Mouse (Mus musculus) CH12.LX (cell line): Measurements from ENCODE around the gene Frat1. TPM values are rescaled to one million over a fixed set of nuclear protein-coding genes. Genes with fewer than 3 reads are reported as not detected.

ENCODE experiments used
- DNase-seq: peaks from one replicate; pipeline ENCODE4 v3.0.0-alpha.2; 2013; ENCODE audit errors: extremely low read depth
- H3K27ac ChIP-seq: 2 replicates; pipeline ENCODE4 v1.5.1; 2012; ENCODE audit warnings: low read depth, mild to moderate bottlenecking, control low read depth, moderate library complexity; ENCODE audit not compliant: insufficient read depth
- H3K27me3 ChIP-seq: replicated peaks from 2 replicates; pipeline ENCODE3; 2012; ENCODE audit warnings: inconsistent platforms
- H3K36me3 ChIP-seq, 2 experiments: replicated peaks in 1 of 2; 2 replicates each; pipeline versions ENCODE3 to v1.6.1; 2012; ENCODE audit warnings: inconsistent platforms in 1 of 2, low read length in 1 of 2, mild to moderate bottlenecking in 1 of 2, mixed read lengths in 1 of 2, moderate library complexity in 1 of 2; ENCODE audit not compliant: control insufficient read depth in 1 of 2, insufficient read depth in 1 of 2
- H3K4me1 ChIP-seq, 2 experiments: 2 replicates each; pipeline ENCODE4 v1.6.1; 2012; ENCODE audit warnings: inconsistent platforms in 1 of 2, moderate library complexity in 1 of 2; ENCODE audit not compliant: insufficient read depth in 2 of 2, control insufficient read depth in 1 of 2
- H3K4me2 ChIP-seq: 2 replicates; pipeline ENCODE4 v1.6.1; 2012; ENCODE audit warnings: low read depth, mild to moderate bottlenecking, control low read depth; ENCODE audit not compliant: poor library complexity, insufficient read depth, severe bottlenecking
- H3K4me3 ChIP-seq, 3 experiments: fragments of 150-350 bp in 1 of 3; sonication (generic) in 1 of 3; replicated peaks in 1 of 3; 2 replicates each; pipeline versions ENCODE3 to v1.5.1; 2011 to 2012; ENCODE audit warnings: low read depth in 2 of 3, low read length in 2 of 3, mild to moderate bottlenecking in 2 of 3, moderate library complexity in 2 of 3, control low read depth in 1 of 3, improper control_type of control experiment in 1 of 3, inconsistent platforms in 1 of 3, mixed read lengths in 1 of 3; ENCODE audit not compliant: poor library complexity in 1 of 3
- H3K79me2 ChIP-seq: replicated peaks from 2 replicates; pipeline ENCODE4 v1.6.1; 2012; ENCODE audit warnings: mild to moderate bottlenecking, moderate library complexity; ENCODE audit not compliant: control insufficient read depth, poor library complexity, insufficient read depth, severe bottlenecking; ENCODE audit errors: extremely low read depth
- H3K9ac ChIP-seq: 2 replicates; pipeline ENCODE4 v1.6.1; 2012; ENCODE audit warnings: low read depth, mild to moderate bottlenecking, control low read depth, moderate library complexity; ENCODE audit not compliant: insufficient read depth
- H3K9me3 ChIP-seq: replicated peaks from 2 replicates; pipeline ENCODE3; 2012; ENCODE audit warnings: low read length, inconsistent platforms, mixed read lengths
- BHLHE40 ChIP-seq: IDR thresholded peaks from 2 replicates; pipeline ENCODE4 v1.6.1; 2011; ENCODE audit warnings: mild to moderate bottlenecking, low read depth, low read length, improper control_type of control experiment
- CTCF ChIP-seq, 2 experiments: IDR thresholded peaks in 1 of 2; conservative IDR thresholded peaks in 1 of 2; 2 replicates each; pipeline ENCODE4 v1.5.1; 2011 to 2012; ENCODE audit warnings: low read depth in 2 of 2, low read length in 2 of 2, improper control_type of control experiment in 1 of 2, inconsistent platforms in 1 of 2, mild to moderate bottlenecking in 1 of 2, moderate library complexity in 1 of 2
- E2F4 ChIP-seq: IDR thresholded peaks from 2 replicates; pipeline ENCODE4 v1.6.1; 2011; ENCODE audit warnings: low read depth, low read length, improper control_type of control experiment; ENCODE audit not compliant: insufficient replicate concordance
- ELF1 ChIP-seq: IDR thresholded peaks from 2 replicates; pipeline ENCODE4 v1.6.1; 2014; ENCODE audit warnings: low read depth, mild to moderate bottlenecking, inconsistent platforms, low read length, improper control_type of control experiment
- ETS1 ChIP-seq: conservative IDR thresholded peaks from 2 replicates; pipeline ENCODE4 v1.6.1; 2012; ENCODE audit warnings: low read depth, mild to moderate bottlenecking, inconsistent platforms, low read length, improper control_type of control experiment, moderate library complexity
- HCFC1 ChIP-seq: IDR thresholded peaks from 2 replicates; pipeline ENCODE4 v1.6.1; 2012; ENCODE audit warnings: low read depth, mild to moderate bottlenecking, inconsistent platforms, low read length, improper control_type of control experiment
- IRF4 ChIP-seq: IDR thresholded peaks from 2 replicates; pipeline ENCODE4 v1.6.1; 2014; ENCODE audit warnings: low read depth, mild to moderate bottlenecking, inconsistent platforms, low read length, improper control_type of control experiment
- JUN ChIP-seq: IDR thresholded peaks from 2 replicates; pipeline ENCODE4 v1.6.1; 2011; ENCODE audit warnings: low read depth, mild to moderate bottlenecking, low read length, improper control_type of control experiment, moderate library complexity; ENCODE audit not compliant: insufficient read depth
- JUND ChIP-seq: conservative IDR thresholded peaks from 2 replicates; pipeline ENCODE4 v1.6.1; 2011; ENCODE audit warnings: low read depth, low read length, improper control_type of control experiment
- KAT2A ChIP-seq: IDR thresholded peaks from 2 replicates; pipeline ENCODE4 v1.6.1; 2012; ENCODE audit warnings: low read length, improper control_type of control experiment, inconsistent platforms; ENCODE audit not compliant: insufficient replicate concordance
- MAX ChIP-seq: IDR thresholded peaks from 2 replicates; pipeline ENCODE4 v1.6.1; 2011; ENCODE audit warnings: low read length, improper control_type of control experiment
- MYC ChIP-seq: IDR thresholded peaks from 2 replicates; pipeline ENCODE4 v1.6.1; 2011; ENCODE audit warnings: low read depth, mild to moderate bottlenecking, improper control_type of control experiment, low read length
- NELFE ChIP-seq: IDR thresholded peaks from 2 replicates; pipeline ENCODE4 v1.6.1; 2011; ENCODE audit warnings: low read depth, low read length, improper control_type of control experiment
- NRF1 ChIP-seq: IDR thresholded peaks from 2 replicates; pipeline ENCODE4 v1.6.1; 2014; ENCODE audit warnings: low read depth, mild to moderate bottlenecking, inconsistent platforms, low read length, improper control_type of control experiment, moderate library complexity
- PAX5 ChIP-seq: IDR thresholded peaks from 2 replicates; pipeline ENCODE4 v1.6.1; 2012; ENCODE audit warnings: low read length, inconsistent platforms, mixed read lengths
- POLR2A ChIP-seq: IDR thresholded peaks from 2 replicates; pipeline ENCODE4 v1.6.1; 2011; ENCODE audit warnings: low read depth, mild to moderate bottlenecking, improper control_type of control experiment, low read length
- POLR2AphosphoS2 ChIP-seq: IDR thresholded peaks from 2 replicates; pipeline ENCODE4 v1.6.1; 2011; ENCODE audit warnings: low read depth, low read length, improper control_type of control experiment
- RCOR1 ChIP-seq: conservative IDR thresholded peaks from 2 replicates; pipeline ENCODE4 v1.6.1; 2012; ENCODE audit warnings: low read depth, mild to moderate bottlenecking, inconsistent platforms, low read length, improper control_type of control experiment
- SIN3A ChIP-seq: IDR thresholded peaks from 2 replicates; pipeline ENCODE4 v1.6.1; 2012; ENCODE audit warnings: low read length, improper control_type of control experiment, inconsistent platforms
- SMC3 ChIP-seq: IDR thresholded peaks from 2 replicates; pipeline ENCODE4 v1.6.1; 2011; ENCODE audit warnings: low read depth, low read length, improper control_type of control experiment
- TBP ChIP-seq: conservative IDR thresholded peaks from 2 replicates; pipeline ENCODE4 v1.6.1; 2011; ENCODE audit warnings: low read depth, low read length, improper control_type of control experiment
- TCF12 ChIP-seq: IDR thresholded peaks from 2 replicates; pipeline ENCODE4 v1.6.1; 2014; ENCODE audit warnings: low read depth, mild to moderate bottlenecking, inconsistent platforms, low read length, improper control_type of control experiment
- USF1 ChIP-seq: IDR thresholded peaks from 2 replicates; pipeline ENCODE4 v1.6.1; 2014; ENCODE audit warnings: low read depth, mild to moderate bottlenecking, inconsistent platforms, low read length, improper control_type of control experiment
- USF2 ChIP-seq: conservative IDR thresholded peaks from 2 replicates; pipeline ENCODE4 v1.6.1; 2011; ENCODE audit warnings: low read depth, low read length, improper control_type of control experiment
- ZNF384 ChIP-seq: IDR thresholded peaks from 2 replicates; pipeline ENCODE4 v1.6.1; 2012; ENCODE audit warnings: low read depth, low read length, improper control_type of control experiment, inconsistent platforms
- dilution Hi-C: fragments of 300-500 bp; cut with MboI; formaldehyde crosslinking; loops from 2 replicates; pipeline ENCODE4 v1.14.3; 2020; ENCODE audit warnings: low sequenced_read_pairs; ENCODE audit not compliant: extremely low pct_unique_long_range_greater_than_20kb, extremely low pct_ligation_motif_present
- in situ Hi-C: fragments of 300-500 bp; cut with MboI; formaldehyde crosslinking; loops from 3 replicates; pipeline ENCODE4 v1.14.3; 2019; ENCODE audit warnings: low sequenced_read_pairs, low pct_ligation_motif_present, low pct_unique_long_range_greater_than_20kb, mixed read lengths
- polyA plus RNA-seq: library from polyadenylated mRNA; unstranded; fragments of >175 nt; gene quantifications from 2 replicates; pipeline ENCODE4 v1.2.1, GENCODE M21; 2012; ENCODE audit warnings: low read depth; ENCODE audit not compliant: insufficient read length
- total RNA-seq, 2 experiments: library from RNA; depleted of rRNA; stranded (reverse); fragments of 300-350 nt in 1 of 2; fragments of >200 nt in 1 of 2; gene quantifications; 2 replicates each; pipeline ENCODE4 v1.2.3; 2012 to 2014

Frat1 gene
- total and polyA plus RNA-seq, 3 experiments = 0.64 to 2.0 (median 0.70) TPM

- in situ Hi-C loops = no loop called here
- H3K27me3 ChIP-seq = no peaks in the 10 kb centered on the region
- H3K36me3 ChIP-seq = no peaks in the 10 kb centered on the region
- dilution Hi-C loops = no loop called here
- H3K9ac ChIP-seq = no peak overlapping the region
- no peak overlapping the region for H3K27ac ChIP-seq
- H3K4me1 ChIP-seq = peaks cover 2 to 16% of the 10 kb centered on the region in 2 experiments; a peak in 3 of 4 replicates
- H3K4me2 ChIP-seq = no peak overlapping the region
- no peaks in the 10 kb centered on the region for H3K79me2 ChIP-seq
- peaks cover 4% of the 10 kb centered on the region for H3K9me3 ChIP-seq
- TF ChIP-seq TBP (no peak), TCF12 (no peak), NRF1 (no peak), ZNF384 (no peak), MAX (no peak), JUND (no peak), E2F4 (no peak), SIN3A (no peak), PAX5 (no peak), HCFC1 (no peak), ELF1 (no peak), RCOR1 (no peak), SMC3 (no peak), BHLHE40 (no peak), NELFE (no peak), IRF4 (no peak)
- no peak for DNase-seq
- H3K4me3 ChIP-seq = no peak overlapping the region
Measured at GRCm38 (mm10) chr19:41813374-41813773, 16.4 kb upstream of the Frat1 start.

GRCm38 (mm10) chr19:41816410-41816809 is 13.4 kb upstream of the Frat1 start:
- H3K79me2 ChIP-seq = no peaks in the 10 kb centered on the region
- H3K27ac ChIP-seq = no peak overlapping the region
- H3K4me2 ChIP-seq = no peak overlapping the region
- in situ Hi-C loops (no loop called here), dilution Hi-C loops (no loop called here)
- no peak overlapping the region for H3K4me3 ChIP-seq
- H3K27me3 ChIP-seq = no peaks in the 10 kb centered on the region
- no peak overlapping the region for H3K9ac ChIP-seq
- no peaks in the 10 kb centered on the region for H3K36me3 ChIP-seq
- peaks cover 4% of the 10 kb centered on the region for H3K9me3 ChIP-seq
- TF ChIP-seq ELF1 (no peak), ETS1 (no peak), MYC (no peak), TCF12 (no peak), USF1 (no peak), SMC3 (no peak), KAT2A (no peak), POLR2A (no peak), E2F4 (no peak), JUND (no peak), JUN (no peak), POLR2AphosphoS2 (no peak), CTCF (conservative IDR thresholded peaks at IDR 0.05 in 1 of 2, IDR thresholded peaks at IDR 0.05 in 1 of 2; ENCODE audit: low read depth in 2 of 2, low read length in 2 of 2) (no peak), BHLHE40 (no peak), USF2 (no peak), SIN3A (no peak)
- H3K4me1 ChIP-seq = peaks cover 4 to 33% of the 10 kb centered on the region in 2 experiments; a peak in 3 of 4 replicates
- no peak for DNase-seq
